Mouse (Mus musculus) spleen, postnatal 10 days (tissue): Measurements from ENCODE around the gene Mat2b.
A peak's percentile ranks its signal among the peaks of the same experiment; 100 is the strongest.
"Not testable (repeated sequence)": the region's sequence is repeated elsewhere in the genome, so short reads cannot be mapped to it uniquely, and the experiment has no call there.

ENCODE experiments used
- DNase-seq, 2 experiments: peaks; one replicate each; pipeline ENCODE4 v3.0.0; 2021 to 2022; ENCODE audit warnings: low spot score in 2 of 2

The Mat2b gene

DNA sequence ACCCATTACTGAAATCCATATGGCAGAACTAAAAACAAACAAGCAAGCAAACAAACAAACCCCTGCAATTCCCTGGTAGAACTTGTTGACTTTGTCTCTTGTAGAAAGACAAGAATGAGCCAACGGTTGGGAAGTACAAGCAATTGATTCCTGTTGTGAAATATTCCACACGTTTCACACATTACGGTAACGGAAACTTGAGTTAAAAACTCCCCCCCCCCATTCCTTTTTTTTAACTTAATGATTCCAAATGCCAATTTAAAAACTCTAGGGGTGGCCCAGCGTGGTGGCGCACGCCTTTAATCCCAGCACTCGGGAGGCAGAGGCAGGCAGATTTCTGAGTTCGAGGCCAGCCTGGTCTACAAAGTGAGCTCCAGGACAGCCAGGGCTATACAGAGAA lies at the start of gene Mat2b:
TSS of gene Mat2b (minus strand) at position 101 of the 400 bp plus-strand sequence.
- no peak for DNase-seq

DNA sequence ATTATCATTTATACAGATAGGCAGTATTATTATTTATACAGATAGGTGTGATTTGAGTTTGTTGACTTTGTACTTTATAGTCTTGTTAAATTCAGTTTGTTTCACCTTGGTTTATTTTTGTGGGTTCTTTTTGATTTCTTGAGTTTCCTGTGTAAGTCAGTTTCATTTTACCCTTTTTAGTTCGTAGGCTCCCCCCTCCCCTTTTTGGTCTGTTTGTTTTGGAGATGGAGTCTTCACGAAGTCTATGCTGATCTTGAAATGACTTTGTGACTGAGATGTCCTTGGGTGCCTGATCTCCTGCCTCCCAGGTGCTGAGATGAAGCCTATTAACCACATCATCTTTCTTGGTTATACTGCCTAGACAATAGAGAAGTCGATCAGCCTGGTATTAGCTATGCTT lies 49.3 kb upstream of the Mat2b start:
- no peak for DNase-seq

DNA sequence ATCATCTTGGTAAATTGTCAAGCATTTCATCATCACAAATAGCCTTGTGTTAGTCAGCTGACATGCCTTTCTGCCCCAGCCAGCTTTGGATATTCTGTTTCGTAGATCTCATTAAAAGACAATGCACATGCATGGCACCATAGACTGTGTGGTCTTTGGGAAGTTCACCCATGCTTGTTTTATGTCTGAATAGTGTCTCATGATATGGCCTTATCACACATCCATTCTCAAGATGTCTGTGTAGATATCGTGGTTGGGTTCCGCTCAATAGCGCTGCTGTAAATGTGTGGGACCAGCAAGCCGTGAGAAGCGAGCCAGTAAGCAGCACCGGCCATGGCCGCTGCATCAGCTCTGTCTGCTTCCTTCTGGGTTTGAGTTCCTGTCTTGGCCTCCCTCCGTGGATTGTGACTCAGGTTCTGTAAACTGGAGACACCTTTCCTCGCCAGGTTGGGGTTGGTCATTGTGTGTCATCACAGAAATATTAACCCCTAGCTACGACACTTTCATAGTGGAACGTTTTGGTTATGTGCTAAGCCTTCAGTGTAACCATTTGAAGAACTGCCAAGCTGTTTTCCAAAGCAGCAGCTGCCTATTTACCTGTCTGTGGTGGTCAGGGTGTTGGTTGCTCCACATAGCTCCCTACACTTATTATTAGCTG lies 46.7 kb upstream of the Mat2b start:
- DNase-seq: no peak

DNA sequence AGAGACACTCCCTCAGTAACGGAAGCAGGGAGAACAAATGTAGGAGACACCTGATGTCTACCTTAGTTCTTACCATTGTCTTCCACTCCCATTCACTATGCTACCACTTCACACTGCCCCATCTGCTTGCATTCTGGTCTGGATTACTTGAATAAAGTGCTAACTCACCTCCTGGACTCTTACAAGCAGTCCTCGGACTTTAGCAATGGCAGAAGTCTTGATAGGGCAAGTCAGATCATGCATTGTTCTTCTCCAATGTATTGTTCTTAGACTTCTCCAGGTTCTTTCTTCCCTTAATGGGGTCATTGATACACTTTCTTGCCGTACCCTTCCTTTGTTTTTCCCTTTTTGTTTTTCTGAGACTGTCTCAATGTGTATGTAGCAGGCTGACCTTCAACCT lies 42.4 kb upstream of the Mat2b start:
- DNase-seq: no peak

DNA sequence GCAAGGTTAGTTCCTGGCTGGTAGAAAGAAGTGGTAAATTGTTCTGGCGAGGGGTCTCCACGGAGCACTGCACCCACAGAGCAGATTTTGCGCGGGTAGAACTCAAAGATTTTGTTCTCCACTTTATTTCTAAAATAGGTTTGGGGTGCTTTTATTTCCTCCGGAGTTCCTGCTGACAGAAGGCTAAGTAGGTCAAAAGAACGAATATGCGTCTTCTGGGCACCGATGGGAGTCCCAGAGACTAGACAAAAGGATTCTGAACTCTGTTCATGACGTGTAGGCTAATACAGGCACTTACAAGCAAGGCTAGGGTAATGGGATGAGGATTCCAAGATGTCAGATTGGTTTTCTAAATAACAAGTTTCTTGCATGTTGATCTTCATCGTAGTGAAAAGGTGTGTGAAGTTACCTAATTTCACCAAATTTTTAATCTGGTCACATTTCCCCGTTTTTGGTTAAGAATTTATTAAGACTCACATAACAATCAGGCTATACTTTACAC lies 39.3 kb upstream of the Mat2b start:
- no peak for DNase-seq

DNA sequence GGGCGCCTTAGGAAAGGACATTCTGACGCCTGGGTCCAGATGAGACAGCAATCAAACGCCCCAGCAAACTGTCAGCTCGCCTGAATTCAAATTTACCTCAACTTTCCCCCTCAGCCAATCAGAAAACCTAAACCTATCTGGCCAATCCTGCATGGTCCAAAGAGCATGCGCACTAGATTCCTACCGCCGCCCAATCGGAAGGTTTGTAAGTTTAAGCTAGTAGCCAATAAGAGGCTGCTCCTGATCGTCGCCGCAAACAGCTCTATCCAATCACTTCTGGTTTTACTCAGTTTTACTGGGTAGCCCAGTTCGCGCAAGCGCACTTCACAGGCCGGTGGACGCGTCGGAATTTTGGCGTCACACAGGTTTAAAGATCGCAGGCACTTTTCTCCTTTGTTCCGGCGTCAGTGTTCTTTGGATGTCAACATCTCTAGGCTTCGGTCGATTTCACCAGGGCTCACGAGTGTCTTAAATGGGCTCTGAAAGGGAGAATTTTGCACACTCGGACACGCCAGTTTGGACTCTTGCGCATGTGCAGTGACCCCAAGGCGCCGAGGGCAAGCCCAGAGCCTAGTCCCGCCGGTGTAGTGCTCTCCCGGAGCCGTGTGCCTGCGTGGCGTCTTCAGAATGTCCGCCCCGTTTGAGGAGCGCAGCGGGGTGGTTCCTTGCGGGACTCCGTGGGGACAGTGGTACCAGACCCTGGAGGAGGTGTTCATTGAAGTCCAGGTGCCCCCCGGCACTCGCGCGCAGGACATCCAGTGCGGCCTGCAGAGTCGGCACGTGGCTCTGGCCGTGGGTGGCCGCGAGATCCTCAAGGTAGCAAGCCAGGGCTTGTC lies 38.6 kb upstream of the Mat2b start, which contains the start of the genes Hmmr and Nudcd2:
TSS of gene Hmmr (minus strand) at position 84 of the 836 bp plus-strand sequence.
TSS of gene Nudcd2 (plus strand) at position 329 of the 836 bp plus-strand sequence.
- DNase-seq: peak; percentile 83 to 94

DNA sequence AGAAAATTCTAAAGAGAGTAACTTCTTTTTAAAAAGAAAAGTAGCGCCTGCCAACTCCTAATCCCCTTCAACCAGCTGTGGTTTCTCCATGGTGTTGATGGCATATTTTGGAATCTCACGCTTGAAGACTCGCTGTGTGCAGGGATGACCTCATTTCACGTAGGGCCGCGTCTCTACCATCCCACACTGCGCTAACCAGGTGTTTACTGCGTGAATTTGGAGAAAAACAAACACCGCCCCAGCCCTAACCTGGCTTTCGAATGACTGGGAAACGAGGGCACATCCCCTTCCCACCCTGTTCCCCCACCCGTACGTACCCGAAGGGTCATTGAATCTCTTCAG lies 38.0 kb upstream of the Mat2b start:
- no peak for DNase-seq

DNA sequence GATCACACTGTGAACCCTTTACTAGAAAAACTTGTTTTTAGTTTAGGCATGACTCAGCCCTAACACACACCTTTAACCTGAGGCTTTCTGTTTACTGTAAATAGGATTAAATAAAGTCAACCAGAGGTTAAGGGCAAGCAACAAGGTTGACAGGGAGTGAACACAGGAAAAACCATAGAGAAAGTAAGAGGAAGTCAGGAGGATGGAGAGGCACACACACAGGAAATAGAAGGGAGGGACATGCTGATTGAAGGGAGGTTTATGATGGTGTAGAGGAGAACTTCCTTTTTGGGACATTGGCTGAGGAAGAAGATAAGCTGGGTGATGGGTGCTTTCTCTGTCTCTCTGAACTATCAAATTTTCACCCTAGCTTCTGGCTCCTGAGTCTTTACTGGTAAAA lies 23.3 kb upstream of the Mat2b start:
- no peak for DNase-seq

DNA sequence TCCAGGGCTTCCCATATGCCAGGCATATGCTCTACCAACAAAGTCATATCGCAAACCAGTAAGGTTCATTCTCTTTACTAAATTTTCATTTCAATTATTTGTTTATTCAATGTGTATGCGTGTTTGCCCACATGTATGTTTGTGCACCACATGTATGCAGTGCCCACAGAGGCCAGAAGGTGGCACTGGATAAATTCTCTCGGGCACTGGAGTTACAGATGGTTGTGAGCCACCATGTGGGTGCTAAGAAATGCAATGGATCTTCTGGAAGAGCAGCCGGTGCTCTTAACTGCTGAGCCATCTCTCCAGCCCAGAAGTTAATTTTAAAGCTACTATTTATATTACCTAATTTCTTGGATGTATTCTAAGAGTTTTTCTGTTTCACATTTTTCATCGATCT lies 20.5 kb upstream of the Mat2b start:
- no peak for DNase-seq

DNA sequence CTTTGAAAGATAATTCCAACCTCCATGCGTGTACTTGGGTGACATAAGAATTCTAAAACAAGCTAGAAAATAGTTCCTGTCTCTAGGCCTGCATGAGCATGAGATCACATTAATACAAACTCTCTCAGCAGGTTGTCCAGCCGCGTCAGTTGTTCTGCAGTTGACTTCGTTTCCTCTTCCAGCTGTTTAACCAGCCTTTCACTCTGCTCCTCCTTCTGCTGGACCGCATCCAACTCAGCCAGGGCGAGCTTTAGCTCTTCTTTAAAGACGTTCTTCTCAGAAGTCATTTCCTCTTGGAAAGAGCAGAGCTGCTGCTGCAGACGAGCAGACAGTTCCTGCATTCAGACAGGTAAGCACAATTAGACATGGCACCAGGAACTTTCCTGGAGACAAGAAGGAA lies 18.9 kb upstream of the Mat2b start:
- no peak for DNase-seq

DNA sequence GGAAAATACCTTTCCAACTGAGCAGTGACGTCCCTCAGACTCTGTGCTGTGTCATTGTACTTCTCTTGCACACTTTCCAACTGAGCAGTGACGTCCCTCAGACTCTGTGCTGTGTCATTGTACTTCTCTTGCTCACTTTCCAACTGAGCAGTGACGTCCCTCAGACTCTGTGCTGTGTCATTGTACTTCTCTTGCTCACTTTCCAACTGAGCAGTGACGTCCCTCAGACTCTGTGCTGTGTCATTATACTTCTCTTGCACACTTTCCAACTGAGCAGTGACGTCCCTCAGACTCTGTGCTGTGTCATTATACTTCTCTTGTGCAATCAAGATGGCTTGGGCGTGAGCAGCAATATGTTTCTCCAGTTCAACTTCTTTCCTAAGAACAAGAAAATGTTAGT lies 14.9 kb upstream of the Mat2b start:
- not testable (repeated sequence) for DNase-seq

DNA sequence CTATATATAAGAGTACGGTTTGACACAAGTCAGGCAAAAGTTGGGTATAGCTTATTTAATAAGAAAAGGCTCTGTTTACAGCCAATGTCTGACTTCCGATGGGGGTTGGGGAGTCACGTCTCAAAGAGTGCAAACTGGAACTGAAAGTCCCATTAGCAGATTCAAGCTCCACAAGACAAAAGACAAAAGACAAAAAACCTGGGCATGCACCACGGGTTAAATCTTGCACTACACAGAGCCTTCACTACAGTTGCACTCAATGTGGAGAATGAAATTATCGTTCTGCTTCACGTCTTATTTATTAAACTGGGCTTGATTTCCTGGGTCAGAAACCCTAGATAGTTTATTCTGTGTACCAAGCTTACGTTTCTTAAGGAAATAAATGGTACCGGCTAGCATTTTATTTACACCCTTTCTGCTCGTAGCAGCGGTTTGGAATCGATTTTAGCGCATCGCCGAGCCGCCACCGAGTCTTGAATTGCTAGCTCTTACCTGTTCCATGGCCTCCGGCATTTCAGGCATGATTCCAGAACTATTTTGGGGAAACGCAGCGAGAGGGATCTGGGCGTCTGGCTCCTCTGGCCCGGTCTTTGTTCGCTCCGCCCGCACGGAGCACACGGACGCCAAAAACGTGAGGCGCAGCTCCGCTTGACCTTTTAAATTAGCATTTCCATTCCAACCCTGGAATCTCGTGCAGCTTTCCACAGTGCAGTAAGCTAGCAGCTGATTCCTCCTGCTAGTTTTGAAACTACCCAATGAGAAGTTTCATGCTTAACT lies 504 bp downstream of the Mat2b start:
- peak; percentile 49 to 70 for DNase-seq

DNA sequence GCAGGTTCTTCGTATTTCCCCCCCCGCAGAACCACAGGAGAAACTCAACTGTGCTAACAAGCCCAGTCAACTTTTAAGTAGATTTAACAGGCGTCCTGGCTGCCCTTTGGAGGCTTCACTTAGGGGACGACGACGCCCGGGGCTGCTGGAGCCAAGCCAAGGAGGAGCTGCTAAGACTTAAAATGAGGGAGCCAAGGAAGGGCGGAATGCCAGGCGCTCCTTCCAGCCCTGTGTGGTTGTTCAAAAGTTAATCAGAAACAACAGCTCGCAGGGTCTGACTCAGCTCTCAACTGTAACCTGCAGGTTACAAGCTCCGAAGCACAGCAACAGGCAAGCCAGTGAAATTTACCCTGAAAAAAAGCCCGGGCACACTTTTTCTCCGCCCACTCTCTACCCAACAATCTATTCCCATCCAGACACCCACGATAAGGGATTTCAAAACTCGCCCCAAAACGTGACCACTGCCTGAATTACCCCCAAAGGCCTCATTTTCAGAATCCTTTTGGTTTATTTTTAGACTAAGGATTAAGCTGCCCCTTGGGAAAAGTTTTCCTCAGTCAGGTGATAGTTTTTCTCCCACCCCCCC lies 1.5 kb downstream of the Mat2b start:
- peak; percentile 62 to 80 for DNase-seq

DNA sequence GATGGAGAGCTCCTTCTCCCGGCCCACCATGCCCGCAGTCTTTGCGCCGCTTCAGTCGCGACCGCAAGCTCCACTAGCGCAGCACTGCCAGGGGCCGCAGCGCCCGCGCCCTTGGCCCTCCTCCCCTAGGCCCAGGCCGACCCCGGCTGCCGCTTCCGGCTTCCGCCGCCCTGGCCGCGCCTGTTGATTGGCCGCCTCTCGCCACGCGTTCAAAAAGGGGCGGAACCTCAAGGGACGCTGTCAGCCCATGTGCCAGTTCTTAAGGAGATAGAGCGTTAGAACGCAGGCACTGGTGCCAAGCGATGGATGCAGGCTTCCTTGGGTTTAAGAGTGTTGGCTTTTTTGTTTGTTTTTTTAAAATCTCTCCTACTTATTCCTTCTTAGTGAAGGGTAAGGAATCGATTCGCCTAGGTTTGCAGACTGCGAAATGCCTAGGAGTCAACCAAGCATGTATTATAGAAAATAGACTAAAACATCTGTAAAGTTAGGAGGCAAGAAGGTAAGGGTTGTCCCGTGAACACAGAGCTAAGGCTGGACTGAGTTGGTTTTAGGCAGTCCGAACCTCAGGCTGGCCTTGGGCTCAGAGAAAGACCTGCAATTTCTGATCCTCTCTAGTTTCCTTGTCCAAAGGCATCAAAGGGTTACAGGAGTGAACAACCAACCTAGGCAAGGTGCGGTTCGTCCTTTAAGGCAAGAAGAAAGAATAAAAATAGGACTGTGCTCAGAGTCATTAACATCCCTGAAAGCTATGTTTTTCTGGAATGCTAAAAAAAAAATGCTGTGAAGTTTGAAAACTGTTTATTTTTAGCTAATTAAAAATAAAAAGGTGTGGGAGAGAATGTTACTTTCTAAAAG lies 2.3 kb downstream of the Mat2b start:
- DNase-seq: peak; percentile 92 to 94

DNA sequence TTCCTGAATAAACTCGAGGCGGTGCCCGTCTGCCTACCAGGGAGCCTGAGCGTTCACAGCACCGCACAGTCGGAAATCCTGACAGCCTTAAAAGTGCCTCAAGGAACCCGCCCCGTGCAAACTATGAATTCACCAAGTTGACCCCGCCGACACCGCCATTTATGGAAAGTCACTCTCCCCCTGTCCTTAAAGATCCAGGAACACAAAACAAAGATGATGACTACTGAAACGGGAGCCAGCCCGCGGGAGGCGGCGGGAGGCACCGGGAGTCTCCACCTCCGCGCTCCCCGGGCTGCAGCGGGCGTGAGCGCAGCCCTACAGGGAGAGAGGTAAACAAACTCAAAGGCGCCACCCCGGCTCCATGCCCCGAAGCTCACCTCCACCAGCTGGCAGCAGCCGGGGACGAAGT lies 2.9 kb downstream of the Mat2b start:
- DNase-seq: no peak

DNA sequence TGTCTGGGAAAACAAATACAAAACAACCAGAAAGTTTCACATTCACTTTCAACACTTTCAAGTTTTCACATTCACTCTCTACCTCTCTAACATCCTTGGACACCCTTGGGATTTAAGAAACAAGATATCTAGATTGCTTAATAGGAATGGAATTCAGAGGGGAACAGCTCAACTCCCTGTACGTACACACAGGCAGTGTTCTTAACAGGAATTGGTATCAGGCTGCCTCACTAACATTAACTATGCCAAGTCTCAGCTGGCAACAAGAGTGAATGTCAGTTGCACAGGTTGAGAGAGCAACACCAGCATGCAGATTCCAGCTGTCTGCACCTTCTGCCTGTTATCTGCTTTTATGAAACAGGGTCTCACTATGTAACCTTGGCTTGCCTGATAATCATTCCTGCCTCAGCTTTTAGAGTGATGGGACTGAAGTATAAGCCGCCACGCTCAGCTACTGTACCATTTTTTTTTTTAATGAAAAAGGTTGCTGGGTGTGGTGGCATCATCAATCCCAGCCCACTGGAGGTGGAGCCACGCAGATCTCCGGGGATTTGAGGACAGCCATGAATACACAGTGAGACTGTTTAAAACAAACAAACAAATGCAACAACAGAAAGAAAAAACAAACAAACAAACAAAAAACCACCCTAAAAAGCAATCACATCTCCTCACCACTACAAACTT lies 4.4 kb downstream of the Mat2b start:
- no peak for DNase-seq

DNA sequence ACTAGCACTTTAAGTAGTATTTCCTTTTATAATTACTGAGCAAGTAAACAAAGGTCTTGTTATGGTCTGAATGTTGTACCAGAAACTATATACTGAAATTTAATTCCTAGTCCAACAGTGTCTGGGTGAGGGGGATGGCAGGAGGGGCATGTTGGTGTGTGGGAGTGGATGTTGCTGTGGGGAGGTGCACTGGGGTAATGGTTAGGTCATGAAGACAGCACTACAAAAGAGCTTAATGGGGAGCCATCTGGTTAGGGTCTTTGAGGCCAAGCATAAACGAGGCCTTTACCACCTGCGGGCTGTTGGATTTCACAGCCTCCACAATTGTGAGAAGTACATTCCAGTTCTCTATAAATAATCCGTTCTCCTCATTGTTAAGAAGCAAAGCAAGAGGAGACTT lies 11.7 kb downstream of the Mat2b start:
- no peak for DNase-seq

DNA sequence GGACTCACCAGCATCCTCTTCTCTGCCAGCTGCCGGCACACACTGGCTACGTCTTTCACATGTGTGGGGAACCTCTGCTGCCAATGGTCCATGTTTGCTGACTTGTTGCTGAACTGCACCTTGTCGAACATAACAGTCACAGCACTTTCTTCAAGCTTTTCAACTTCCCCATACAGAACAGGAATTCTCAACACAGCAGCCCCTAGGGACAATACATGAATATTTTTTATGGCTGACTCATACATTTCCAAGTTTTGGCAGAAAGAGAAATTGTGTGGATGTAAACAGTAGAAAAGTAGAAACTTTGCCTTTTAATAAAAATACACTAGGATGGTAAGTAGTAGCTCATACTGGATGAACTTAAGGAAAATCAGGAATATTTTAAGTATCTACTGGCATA lies 12.5 kb downstream of the Mat2b start:
- no peak for DNase-seq

DNA sequence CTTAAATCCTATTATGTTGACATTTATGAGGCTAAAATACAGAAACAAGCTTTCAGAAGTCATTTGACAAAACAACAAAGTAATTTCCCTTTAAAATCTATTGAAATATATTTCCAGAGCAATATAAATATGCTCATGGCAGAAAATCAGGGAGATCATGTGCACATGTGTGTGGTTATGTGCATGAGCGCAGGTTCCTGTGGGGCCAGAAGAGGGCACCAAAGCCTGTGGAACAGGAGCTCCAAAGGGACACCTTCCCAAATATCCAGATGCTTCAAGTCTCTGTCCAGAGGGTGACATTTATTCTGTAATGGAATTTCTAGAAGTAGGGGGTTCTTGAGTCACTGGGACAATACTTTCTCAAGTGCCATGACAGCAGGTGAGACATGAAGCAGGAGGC lies 17.8 kb downstream of the Mat2b start:
- DNase-seq: peak in 1 of 2 experiments; percentile 33

DNA sequence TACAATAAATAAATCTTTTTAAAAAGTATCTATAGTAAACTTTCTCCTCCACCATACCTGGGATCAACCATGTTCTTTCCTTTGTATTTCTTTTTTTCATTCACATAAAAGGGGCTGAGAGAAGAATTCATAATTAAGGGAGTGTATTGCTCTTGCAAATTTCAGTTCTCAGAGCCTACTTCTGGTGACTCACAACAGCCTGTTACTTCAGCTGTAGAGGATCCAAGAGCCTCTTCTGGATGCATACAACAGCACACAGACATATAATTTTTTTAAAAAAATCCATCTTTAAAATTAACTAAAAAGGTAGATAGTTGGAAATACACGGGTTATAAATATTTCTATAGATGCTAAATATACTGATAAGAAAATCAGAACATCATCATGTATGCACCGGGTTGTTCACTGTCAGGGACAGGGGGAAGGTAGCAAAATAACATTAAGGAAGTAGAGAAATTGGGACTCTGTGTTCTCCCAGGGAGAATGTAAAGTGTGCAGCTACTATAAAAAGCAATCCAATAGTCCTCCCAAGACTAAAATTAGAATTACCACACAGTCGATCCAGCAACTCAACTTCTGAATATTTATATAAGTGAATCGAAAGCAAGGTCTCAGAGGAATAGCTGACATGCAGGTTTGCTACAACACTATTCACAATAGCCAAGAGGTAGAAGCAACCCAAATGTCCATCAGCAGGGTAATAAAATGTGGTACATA lies 19.8 kb downstream of the Mat2b start:
- no peak for DNase-seq
